Mouse (Mus musculus): ENCODE results near the gene Nccrp1. TPM values are rescaled to one million over a fixed set of nuclear protein-coding genes. Genes with fewer than 3 reads are reported as not detected.

Nccrp1 gene
- polyA plus RNA-seq, 1 experiment from 2014 or later, result 0.36 TPM

DNA sequence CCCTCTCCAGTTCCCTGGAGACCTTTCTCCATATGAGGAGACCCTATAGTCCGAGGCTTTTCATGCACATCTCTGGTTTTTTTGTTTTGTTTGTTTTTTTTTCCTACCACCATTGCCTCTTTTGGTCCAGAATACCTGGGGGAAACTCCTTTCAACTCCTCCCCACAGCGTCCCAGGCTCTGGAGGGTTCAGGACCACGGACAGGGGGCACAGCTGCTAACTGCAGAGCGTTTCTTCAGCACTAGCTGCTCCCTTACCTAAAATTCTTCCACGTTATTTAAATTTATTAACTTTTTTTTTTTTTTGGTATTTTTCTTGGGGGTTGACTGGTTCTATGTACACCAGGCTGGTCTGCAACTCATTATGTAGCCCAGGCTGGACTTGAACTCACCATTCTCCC is 41.5 kb downstream of the Nccrp1 start:
- no peaks in the 10 kb centered on the region for H3K36me3 ChIP-seq
- no peaks in the 10 kb centered on the region for H3K9me3 ChIP-seq (replicated peaks)
- no peaks in the 10 kb centered on the region for H3K4me1 ChIP-seq
- ATAC-seq (ENCODE audit: low FRiP score), result no peak
- peaks cover 8% of the 10 kb centered on the region; the same call in 1 of the 2 replicates for H3K27me3 ChIP-seq (replicated peaks)
- H3K4me3 ChIP-seq (replicated peaks), result no peak overlapping the region
- H3K4me2 ChIP-seq, result no peak overlapping the region
- 8% methylated on average over 5 of the region's 5 CpGs for WGBS
- no peak overlapping the region for H3K27ac ChIP-seq (replicated peaks)
- H3K9ac ChIP-seq (replicated peaks), result no peak overlapping the region

DNA sequence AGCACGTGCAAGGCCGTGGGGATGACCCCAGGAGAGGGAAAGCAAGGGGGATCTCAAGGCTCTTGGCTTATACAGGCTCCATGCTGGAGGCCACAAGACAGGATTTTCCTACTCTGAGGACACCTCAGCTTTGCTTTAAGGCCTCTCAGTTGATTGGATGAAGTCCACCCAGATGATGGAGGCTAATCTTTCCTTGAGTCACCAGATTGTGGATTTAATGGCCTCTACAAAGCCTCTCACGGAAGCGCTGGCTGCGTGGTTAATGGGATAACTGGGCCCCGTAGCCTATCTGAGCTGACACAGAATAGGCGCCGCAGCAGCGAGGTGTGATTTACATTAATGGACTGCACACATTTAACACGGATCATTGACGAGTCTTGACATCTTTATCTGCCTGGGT is 51.6 kb downstream of the Nccrp1 start:
- Histone ChIP-seq H3K9me3 (replicated peaks) (no peaks in the 10 kb centered on the region), H3K4me1 (peaks cover 7% of the 10 kb centered on the region; the same call in 1 of the 2 replicates), H3K27ac (replicated peaks) (no peak overlapping the region; the same call in 1 of the 2 replicates), H3K9ac (replicated peaks) (no peak overlapping the region), H3K4me3 (replicated peaks) (no peak overlapping the region), H3K36me3 (no peaks in the 10 kb centered on the region), H3K27me3 (replicated peaks) (no peaks in the 10 kb centered on the region), H3K4me2 (no peak overlapping the region)
- ATAC-seq (ENCODE audit: low FRiP score), result no peak
- WGBS, result 51% methylated on average over 11 of the region's 11 CpGs

Small RNA genes lying within 50 kb of the gene (microRNA-seq; reads per million reads assigned to microRNA genes)
- gene Mir7049, result not detected

Other genes starting within 250 kb of the Nccrp1 start
- gene Dll3, start 245.0 kb downstream of the Nccrp1 start, polyA plus RNA-seq (2015; fragmentation: Nextera tagmentation; extraction: Ambion mirVana), result 18.6 and 19.8 TPM in 2 replicates
- 125 and 136 TPM in 2 replicates for gene Timm50, start 235.2 kb downstream of the Nccrp1 start, polyA plus RNA-seq (2015; fragmentation: Nextera tagmentation; extraction: Ambion mirVana)
- 92.8 and 101 TPM in 2 replicates for gene Supt5, start 208.5 kb downstream of the Nccrp1 start, polyA plus RNA-seq (2015; fragmentation: Nextera tagmentation; extraction: Ambion mirVana)
- 467 and 619 TPM in 2 replicates for gene Rps16, start 196.6 kb downstream of the Nccrp1 start, polyA plus RNA-seq (2015; fragmentation: Nextera tagmentation; extraction: Ambion mirVana)
- 21.4 and 26.5 TPM in 2 replicates for gene Plekhg2, start 174.7 kb downstream of the Nccrp1 start, polyA plus RNA-seq (2015; fragmentation: Nextera tagmentation; extraction: Ambion mirVana)
- gene Zfp36, start 167.0 kb downstream of the Nccrp1 start, polyA plus RNA-seq (2015; fragmentation: Nextera tagmentation; extraction: Ambion mirVana), result 4.2 and 7.5 TPM in 2 replicates
- 48.4 and 50.0 TPM in 2 replicates for gene Med29, start 154.5 kb downstream of the Nccrp1 start, polyA plus RNA-seq (2015; fragmentation: Nextera tagmentation; extraction: Ambion mirVana)
- gene Paf1, start 154.3 kb downstream of the Nccrp1 start, polyA plus RNA-seq (2015; fragmentation: Nextera tagmentation; extraction: Ambion mirVana), result 89.3 and 96.0 TPM in 2 replicates
- 5.3 and 33.8 TPM in 2 replicates for gene Gmfg, start 109.8 kb downstream of the Nccrp1 start, polyA plus RNA-seq (2015; fragmentation: Nextera tagmentation; extraction: Ambion mirVana)
- gene Lrfn1, start 95.3 kb downstream of the Nccrp1 start, polyA plus RNA-seq (2015; fragmentation: Nextera tagmentation; extraction: Ambion mirVana), result 16.0 and 18.7 TPM in 2 replicates
- not detected in 2 replicates for gene Ifnl2, start 36.8 kb downstream of the Nccrp1 start, polyA plus RNA-seq (2015; fragmentation: Nextera tagmentation; extraction: Ambion mirVana)
- gene Ifnl3, start 24.4 kb downstream of the Nccrp1 start, polyA plus RNA-seq (2015; fragmentation: Nextera tagmentation; extraction: Ambion mirVana), result not detected in 2 replicates
- 1.3 TPM in 1 of 2 replicates, not detected in the other for gene Sycn, start 6.4 kb downstream of the Nccrp1 start, polyA plus RNA-seq (2015; fragmentation: Nextera tagmentation; extraction: Ambion mirVana)
- gene Samd4b, start 50.9 kb upstream of the Nccrp1 start, polyA plus RNA-seq (2015; fragmentation: Nextera tagmentation; extraction: Ambion mirVana), result 20.3 and 22.8 TPM in 2 replicates
- gene Pak4, start 50.9 kb upstream of the Nccrp1 start, polyA plus RNA-seq (2015; fragmentation: Nextera tagmentation; extraction: Ambion mirVana), result 16.0 and 23.1 TPM in 2 replicates
- 0.09 and 0.10 TPM in 2 replicates for gene Acp7, start 84.1 kb upstream of the Nccrp1 start, polyA plus RNA-seq (2015; fragmentation: Nextera tagmentation; extraction: Ambion mirVana)
- 10.2 and 10.5 TPM in 2 replicates for gene Fbxo27, start 145.6 kb upstream of the Nccrp1 start, polyA plus RNA-seq (2015; fragmentation: Nextera tagmentation; extraction: Ambion mirVana)
- 5.4 and 6.3 TPM in 2 replicates for gene Fbxo17, start 169.6 kb upstream of the Nccrp1 start, polyA plus RNA-seq (2015; fragmentation: Nextera tagmentation; extraction: Ambion mirVana)
- gene Mrps12, start 194.6 kb upstream of the Nccrp1 start, polyA plus RNA-seq (2015; fragmentation: Nextera tagmentation; extraction: Ambion mirVana), result 116 and 124 TPM in 2 replicates
- gene Sars2, start 194.7 kb upstream of the Nccrp1 start, polyA plus RNA-seq (2015; fragmentation: Nextera tagmentation; extraction: Ambion mirVana), result 19.7 and 23.3 TPM in 2 replicates
- 0.78 and 0.88 TPM in 2 replicates for gene Ccer2, start 208.9 kb upstream of the Nccrp1 start, polyA plus RNA-seq (2015; fragmentation: Nextera tagmentation; extraction: Ambion mirVana)
- 106 and 114 TPM in 2 replicates for gene Sirt2, start 219.5 kb upstream of the Nccrp1 start, polyA plus RNA-seq (2015; fragmentation: Nextera tagmentation; extraction: Ambion mirVana)
- 75.9 and 77.6 TPM in 2 replicates for gene Nfkbib, start 220.3 kb upstream of the Nccrp1 start, polyA plus RNA-seq (2015; fragmentation: Nextera tagmentation; extraction: Ambion mirVana)
- gene Rinl, start 241.7 kb upstream of the Nccrp1 start, polyA plus RNA-seq (2015; fragmentation: Nextera tagmentation; extraction: Ambion mirVana), result 2.9 and 7.0 TPM in 2 replicates